Mouse (Mus musculus) olfactory bulb, adult 2 months (tissue): ENCODE measurements at regions not wholly inside any gene's neighbourhood (a gene's known extent, or its start where the extent isn't known, plus 50 kb on each side); places are given as distances from the start of the nearest gene placed in this dataset.

ENCODE experiments used
- CTCF ChIP-seq: fragments of 200-500 bp; IDR thresholded peaks from 2 replicates; pipeline ENCODE4 v1.5.1; 2012; ENCODE audit warnings: low read depth, mild to moderate bottlenecking, low read length, moderate library complexity; ENCODE audit not compliant: insufficient read depth
- POLR2A ChIP-seq: fragments of 200-500 bp; IDR thresholded peaks from 2 replicates; pipeline ENCODE4 v1.6.1; 2012; ENCODE audit warnings: mild to moderate bottlenecking, low read depth, low read length, moderate library complexity; ENCODE audit not compliant: insufficient read depth

DNA sequence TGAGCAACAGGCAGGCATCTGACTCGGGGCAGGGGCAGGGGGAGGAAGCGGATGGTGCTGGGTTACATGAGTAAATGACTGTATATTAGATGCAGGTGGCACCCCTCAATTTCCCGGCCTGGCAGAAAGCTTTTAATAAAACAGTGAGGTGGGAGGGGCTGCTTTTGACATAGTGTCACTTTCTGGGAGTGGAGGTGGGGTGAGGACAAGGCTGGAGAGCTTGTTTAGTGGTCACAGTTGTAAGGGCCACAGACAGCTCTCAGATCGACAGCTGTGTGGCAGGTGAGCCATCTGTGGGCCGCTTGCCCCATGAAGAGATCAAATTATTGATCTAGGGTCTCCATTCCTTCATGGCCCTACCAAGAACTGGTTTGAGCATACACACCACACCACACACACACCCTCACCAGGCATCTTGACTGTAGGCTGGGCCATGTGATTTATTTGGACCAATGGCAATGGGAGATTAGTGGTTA lies 431.9 kb downstream of the Ccdc171 start:
- TF ChIP-seq CTCF: no peak
- no peak for TF ChIP-seq POLR2A
